Mouse (Mus musculus) c-Kit-positive CD71-positive TER-119-negative erythroid progenitor cells, embryonic 14.5 days (primary cell): Measurements from ENCODE around the gene Reg3d.
"Not testable (repeated sequence)": the region's sequence is repeated elsewhere in the genome, so short reads cannot be mapped to it uniquely, and the experiment has no call there.

Source experiments
- DNase-seq: peaks from one replicate; pipeline ENCODE4 v3.0.0-alpha.2; 2013; ENCODE audit warnings: low read depth

Gene Reg3d

DNA sequence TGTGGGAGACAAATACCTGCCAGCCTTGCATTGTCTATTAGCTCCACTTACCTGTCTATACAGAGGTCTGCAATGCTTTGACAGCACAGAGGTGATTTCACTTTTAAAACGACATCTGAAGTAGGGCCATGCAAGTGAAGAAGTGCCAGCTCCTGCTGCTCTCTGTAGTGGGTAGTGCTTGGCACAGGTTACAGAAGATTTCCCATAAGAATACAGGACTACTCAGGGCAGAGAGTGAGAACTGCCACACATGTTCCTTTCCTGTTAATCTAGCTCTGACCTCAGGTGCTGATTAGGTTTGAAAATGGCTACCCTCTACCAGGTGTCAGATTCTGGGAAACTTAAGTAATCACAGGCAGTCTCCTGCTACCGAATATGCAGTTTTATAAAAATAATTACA is at the start of gene Reg3d:
Gene Reg3d, minus strand, starts transcription at position 101 of the 400 bp plus-strand sequence.
- no peak for DNase-seq

- DNase-seq = no peak
Observed at GRCm38 (mm10) chr6:78425497-78425896, 46.8 kb upstream of the Reg3d start.

DNA sequence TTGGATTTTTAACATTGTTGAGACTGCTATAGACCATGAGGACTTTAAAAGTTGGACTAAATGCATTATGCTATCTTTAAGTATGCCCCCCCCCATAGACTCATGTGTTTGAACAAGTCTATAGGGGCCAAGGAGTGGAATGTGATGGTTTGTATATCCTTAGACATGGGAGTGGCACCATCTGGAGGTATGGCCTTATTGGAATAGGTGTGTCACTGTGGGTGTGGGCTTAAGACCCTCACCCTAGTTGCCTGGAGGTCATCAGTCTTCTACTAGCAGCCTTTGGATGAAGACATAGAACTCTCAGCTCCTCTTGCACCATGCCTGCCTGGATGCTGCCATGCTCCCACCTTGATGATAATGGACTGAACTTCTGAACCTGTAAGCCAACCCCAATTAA is 43.7 kb upstream of the Reg3d start, which contains the start of gene Reg1:
Gene Reg1, plus strand, starts transcription at position 301 of the 400 bp plus-strand sequence.
- DNase-seq = not testable (repeated sequence)

DNA sequence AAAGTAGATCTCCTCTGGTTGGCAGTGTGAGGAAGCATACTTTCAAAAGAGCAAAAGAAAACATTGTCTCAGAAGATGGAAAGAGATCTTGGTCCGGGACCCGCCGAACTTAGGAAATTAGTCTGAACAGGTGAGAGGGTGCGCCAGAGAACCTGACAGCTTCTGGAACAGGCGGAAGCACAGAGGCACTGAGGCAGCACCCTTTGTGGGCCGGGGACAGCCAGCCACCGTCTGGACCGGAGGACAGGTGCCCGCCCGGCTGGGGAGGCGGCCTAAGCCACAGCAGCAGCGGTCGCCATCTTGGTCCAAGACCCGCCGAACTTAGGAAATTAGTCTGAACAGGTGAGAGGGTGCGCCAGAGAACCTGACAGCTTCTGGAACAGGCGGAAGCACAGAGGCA is 16.7 kb upstream of the Reg3d start, which contains the start of gene Reg2:
Gene Reg2, plus strand, starts transcription at position 301 of the 400 bp plus-strand sequence.
- DNase-seq = not testable (repeated sequence)

- DNase-seq = no peak
Observed at GRCm38 (mm10) chr6:78385609-78386008, 6.9 kb upstream of the Reg3d start.

DNA sequence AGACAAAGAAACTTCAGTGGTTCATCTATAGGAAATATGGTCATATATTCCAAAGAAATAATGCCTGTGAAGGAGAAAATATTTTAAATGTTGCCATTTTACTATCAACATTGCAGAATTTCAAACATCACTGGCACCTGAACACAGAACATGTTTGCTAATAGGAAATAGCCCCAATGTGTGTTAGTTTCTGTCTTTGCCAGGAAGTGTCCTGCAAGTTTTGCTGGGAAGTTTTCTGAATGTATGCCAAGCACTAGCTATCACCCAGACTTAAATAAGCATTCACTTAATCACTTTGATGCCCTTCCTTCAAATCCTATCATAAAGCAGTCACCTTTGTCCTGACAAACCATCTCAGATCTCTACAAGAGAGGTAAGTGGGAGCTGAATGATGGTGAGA is 1.7 kb upstream of the Reg3d start, which contains the start of gene Reg3a:
Gene Reg3a, plus strand, starts transcription at position 301 of the 400 bp plus-strand sequence.
- DNase-seq = no peak

GRCm38 (mm10) chr6:78370357-78370756 is 8.3 kb downstream of the Reg3d start, which contains the start of gene Reg3b:
Reg3b (plus strand) TSS chr6:78370657.
- DNase-seq = no peak

GRCm38 (mm10) chr6:78361971-78362563 is 16.6 kb downstream of the Reg3d start:
- no peak for DNase-seq

GRCm38 (mm10) chr6:78341689-78342088 is 37.0 kb downstream of the Reg3d start:
- no peak for DNase-seq

GRCm38 (mm10) chr6:78340296-78340695 is 38.4 kb downstream of the Reg3d start:
- no peak for DNase-seq

GRCm38 (mm10) chr6:78331919-78332569 is 46.6 kb downstream of the Reg3d start:
- DNase-seq = no peak

- no peak for DNase-seq
Observed at GRCm38 (mm10) chr6:78329166-78329565, 49.5 kb downstream of the Reg3d start.

DNA sequence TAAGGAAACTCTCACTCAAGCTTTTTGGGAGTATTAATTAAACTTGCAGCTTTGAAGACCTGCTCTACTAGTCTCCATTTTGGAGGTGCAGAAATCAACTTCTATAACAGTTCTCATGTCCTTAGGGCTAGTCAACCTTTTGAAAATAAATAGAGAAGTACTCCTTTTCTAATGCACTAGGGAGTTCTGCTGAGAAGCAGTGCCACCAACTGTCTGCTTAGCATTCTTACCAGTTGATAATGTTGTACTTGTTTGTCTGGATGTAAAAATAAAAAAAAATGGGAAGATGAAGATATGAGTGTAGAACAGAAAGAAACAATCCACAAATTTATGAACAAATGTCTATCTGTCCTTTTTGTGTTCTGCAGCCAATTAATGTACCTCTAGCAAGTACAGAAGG is 50.9 kb downstream of the Reg3d start:
- no peak for DNase-seq
